Mouse (Mus musculus) adrenal gland, postnatal 36 days (tissue): Measurements from ENCODE around the gene Lmo7. TPM values are rescaled to one million over a fixed set of nuclear protein-coding genes. Genes with fewer than 3 reads are reported as not detected.
A peak's percentile ranks its signal among the peaks of the same experiment; 100 is the strongest.

Source experiments
- DNase-seq, 2 experiments: peaks; one replicate each; pipeline ENCODE4 v3.0.0; 2021; ENCODE audit warnings: mixed read lengths in 1 of 2
- total RNA-seq, 2 experiments: library from RNA; stranded (reverse); gene quantifications; 2 replicates each; pipeline ENCODE4 v1.2.3; 2021

Gene Lmo7
- total RNA-seq, 2 experiments from 2014 or later, result 16.3 to 19.8 TPM

- DNase-seq, result no peak
Measured at GRCm38 (mm10) chr14:101778426-101778825, 48.7 kb downstream of the Lmo7 start.

GRCm38 (mm10) chr14:101780016-101780415 is 50.3 kb downstream of the Lmo7 start:
- peak; percentile 14 to 37 for DNase-seq

- DNase-seq, result peak; percentile 12 to 18
Measured at GRCm38 (mm10) chr14:101781219-101781618, 51.5 kb downstream of the Lmo7 start.

DNA sequence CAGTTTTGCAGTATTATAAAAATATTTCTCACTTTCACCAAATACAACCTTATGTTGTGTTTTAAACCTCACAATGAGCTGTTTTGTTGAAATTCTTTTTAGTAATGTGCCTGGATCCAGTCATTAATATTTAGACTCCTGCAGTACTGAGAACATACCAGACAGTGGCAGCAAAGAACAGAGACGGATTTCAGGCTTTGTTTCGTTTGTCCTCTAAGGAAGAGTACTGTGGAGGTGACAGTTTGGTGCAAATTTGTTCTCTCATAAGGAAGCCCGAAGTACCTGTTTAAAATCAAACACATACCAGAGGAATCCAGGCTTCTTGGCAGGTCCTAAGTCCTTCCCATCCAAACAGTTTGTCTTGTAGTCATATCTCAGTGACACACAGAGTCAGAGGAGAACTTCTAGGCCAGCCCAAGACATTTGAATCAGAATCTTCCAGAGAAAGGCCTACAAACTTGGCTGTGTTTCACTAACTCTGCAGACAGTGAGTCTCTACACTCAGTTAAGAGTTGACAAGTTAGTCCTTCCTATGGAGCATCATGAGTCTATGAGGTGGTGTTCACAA is 52.3 kb downstream of the Lmo7 start:
- peak; percentile 21 to 34 for DNase-seq

GRCm38 (mm10) chr14:101784315-101784945 is 54.7 kb downstream of the Lmo7 start:
- no peak for DNase-seq

DNA sequence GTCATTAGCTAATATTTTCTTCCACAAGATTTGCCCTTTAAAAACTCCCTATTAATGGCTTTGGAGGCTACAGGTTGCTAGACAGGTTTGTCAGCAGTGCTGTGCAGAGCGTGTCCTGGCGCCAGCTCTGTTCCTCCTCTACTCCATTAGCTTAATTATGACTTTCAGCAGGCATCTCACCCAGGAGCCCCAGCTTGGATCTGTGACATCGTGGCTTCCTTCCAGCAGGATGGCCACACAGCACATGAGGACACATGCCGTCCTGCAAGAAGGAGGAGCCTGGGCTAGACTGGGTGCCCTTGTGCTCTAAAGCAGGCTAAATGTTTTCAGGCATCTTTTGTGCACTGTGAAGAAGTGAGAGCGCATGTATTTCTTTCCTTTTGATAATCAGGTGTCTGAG is 58.1 kb downstream of the Lmo7 start:
- DNase-seq, result peak; percentile 4 to 31

DNA sequence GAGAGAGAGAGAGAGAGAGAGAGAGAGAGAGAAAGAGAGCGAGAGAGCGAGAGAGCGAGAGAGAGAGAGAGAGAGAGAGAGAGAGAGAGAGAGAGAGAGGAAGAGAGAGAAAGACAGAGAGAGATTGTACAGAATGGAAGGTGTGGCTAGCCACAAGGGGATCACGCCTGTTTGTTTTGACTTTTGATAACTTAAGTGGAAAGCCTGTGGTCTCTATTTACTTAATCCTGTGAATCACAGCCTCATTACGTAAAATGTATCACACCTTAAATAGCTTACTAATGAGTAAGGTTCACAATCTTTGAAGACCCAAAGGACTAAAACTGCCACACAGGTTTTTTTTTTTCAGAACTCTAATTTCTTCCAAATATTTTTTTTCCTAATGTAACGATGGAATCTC is 58.7 kb downstream of the Lmo7 start:
- no peak for DNase-seq

GRCm38 (mm10) chr14:101794553-101795177 is 64.9 kb downstream of the Lmo7 start:
- no peak for DNase-seq

DNA sequence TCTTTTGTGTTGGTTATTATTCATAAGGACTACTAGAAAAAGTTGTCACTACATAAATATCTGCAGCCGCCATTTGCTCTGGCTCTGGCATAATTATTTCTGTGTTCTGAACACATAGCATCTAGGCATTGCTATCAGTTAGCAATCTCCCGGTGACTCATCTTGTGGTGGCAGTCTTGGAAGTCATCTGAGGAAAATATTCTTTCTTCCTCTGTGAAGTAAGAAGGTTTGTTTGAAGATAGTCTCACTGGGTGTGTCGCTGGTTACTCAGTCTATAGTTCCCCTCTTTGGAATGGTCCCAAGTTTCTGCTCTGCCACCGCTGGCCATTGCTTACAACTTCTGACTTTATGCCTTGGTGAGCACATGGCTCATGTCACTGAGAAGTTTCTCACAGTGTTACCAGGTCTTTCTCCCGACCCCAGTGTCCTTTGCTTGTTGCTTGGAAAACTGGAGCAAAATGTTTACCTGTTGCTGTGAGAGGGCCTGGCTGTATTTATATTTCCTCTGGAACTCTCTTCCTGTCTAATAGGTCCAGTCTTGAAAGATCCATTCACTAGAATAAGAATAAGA is 68.3 kb downstream of the Lmo7 start:
- DNase-seq, result no peak

DNA sequence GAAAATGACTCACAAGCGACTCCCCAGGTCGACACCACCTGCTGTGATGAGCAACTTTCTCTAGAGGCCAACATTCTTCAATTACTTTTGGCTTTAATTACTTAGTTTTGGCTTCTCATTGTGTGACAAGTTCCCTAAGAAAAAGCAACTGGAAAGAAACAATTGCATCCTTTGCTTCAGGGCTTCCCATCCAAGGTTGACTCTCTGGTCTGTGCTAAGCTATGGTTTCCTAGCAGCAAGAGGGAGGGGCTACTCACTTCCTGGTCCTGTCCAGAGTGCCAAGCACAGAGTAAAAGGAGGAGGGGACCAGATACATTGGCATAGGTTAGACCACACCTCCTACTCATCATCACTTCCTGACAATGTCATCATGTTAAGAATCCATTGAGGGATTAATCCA is 69.0 kb downstream of the Lmo7 start:
- DNase-seq, result no peak

- no peak for DNase-seq
Measured at GRCm38 (mm10) chr14:101801674-101802073, 71.9 kb downstream of the Lmo7 start.

DNA sequence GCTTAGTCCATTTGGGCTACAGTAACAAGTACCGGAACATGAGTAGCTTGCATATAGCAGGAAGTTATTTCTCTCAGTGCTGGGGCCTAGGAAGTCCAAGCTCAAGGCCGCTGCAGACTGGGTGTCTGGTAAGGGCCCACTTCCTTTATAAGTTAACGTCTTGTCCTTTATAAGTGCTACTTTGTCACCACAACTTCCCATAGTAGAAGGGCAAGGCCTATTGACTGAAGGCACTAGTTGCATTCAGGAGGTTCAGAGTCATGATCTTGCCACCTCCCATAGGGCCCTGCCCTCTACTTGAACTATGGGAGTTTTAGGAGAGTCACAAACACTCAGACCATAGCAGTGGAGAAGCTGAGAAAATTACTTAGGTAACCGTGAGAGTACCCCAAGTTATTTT is 74.4 kb downstream of the Lmo7 start:
- DNase-seq, result no peak

DNA sequence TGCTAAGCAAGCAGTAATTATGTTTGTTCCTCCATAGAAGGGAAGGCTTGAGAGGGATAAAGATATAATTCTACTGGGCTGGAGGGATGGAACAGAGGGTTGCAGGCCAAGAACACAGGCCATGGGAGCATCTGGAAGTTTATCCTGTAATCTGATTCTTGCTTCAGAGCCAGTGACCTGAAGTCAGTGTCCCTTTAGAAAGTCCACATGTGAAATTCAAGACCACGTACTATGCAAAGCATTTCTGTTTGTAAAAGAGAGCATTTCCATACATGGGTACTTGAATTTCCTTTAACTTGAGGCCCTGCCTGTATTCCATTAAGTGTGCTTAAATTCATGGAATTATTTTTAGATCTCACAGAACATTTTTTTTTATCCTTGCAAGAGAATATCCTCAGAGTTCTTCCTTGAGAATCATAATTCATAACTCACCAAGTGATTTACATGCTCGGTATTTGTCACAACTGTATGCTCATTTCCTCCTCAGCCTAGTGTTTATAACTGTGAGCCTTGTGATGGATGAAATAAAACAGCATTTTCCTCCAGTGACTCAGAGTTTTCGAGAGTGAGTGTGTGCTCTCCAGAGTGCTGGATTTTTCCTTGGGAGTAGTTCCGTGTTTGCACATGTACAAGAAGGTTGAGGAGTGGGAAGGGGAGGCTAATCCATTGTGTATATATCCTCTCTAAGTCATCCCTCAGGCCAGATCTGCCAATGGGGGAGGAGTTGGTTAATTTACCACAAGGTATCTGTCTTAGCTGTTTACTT is 75.0 kb downstream of the Lmo7 start:
- no peak for DNase-seq

DNA sequence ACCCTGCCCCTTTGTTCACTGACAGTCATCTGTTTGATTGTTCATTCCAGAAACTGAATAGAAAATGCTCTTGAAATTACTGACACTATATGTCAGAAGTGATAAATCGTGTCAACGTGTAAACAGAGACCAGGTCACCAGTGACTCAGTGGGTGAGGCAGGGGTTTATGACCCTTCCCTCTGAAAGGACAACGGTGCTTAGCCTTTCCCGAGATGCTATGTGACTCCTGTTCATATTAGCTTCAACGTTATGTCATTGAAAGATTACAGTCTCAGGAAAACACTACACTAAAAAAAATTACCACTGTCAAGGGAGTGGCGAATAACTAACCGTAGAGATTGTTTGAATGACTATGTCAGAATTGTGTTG is 75.6 kb downstream of the Lmo7 start:
- no peak for DNase-seq

DNA sequence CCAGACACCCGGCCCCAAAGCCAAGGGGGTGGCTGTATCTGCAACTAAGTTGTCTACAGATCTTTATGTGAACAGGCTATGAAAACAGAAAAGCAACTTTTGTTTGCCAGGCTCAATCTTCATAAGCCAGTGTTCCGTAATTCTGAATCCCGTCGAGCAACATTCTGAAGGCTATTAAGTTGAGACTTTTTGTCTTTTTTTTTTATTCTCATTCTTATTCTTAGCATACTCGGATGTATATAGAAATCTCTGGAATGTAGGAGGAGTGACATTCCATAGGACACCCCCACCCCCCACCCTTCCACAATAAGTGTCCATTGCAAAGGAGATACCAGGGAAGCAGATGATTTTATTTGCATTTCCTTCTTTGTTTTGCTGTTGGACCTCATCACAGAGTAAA is 76.3 kb downstream of the Lmo7 start:
- DNase-seq, result no peak

GRCm38 (mm10) chr14:101806607-101807006 is 76.8 kb downstream of the Lmo7 start:
- DNase-seq, result no peak

- no peak for DNase-seq
Measured at GRCm38 (mm10) chr14:101816450-101816849, 86.7 kb downstream of the Lmo7 start.

DNA sequence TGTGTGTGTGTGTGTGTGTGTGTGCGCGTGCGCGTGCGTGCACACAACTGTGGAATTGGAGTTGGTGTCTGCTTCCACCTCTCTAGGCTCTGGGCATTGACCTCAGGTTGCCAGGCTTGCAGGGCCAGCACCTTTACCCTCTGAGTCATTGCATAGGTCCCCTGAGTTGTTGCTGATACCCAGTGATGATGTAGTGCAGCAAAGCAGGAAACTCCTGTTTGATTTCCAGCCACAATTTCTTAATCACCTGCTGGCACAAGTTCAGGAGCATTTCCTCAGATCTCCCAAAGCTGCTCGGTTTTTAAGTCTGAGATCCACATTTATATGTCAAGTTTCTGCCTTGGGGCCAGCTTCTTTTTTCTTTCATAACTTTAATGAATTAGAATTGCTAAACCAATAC is 92.6 kb downstream of the Lmo7 start:
- DNase-seq, result peak in 1 of 2 experiments; percentile 12

DNA sequence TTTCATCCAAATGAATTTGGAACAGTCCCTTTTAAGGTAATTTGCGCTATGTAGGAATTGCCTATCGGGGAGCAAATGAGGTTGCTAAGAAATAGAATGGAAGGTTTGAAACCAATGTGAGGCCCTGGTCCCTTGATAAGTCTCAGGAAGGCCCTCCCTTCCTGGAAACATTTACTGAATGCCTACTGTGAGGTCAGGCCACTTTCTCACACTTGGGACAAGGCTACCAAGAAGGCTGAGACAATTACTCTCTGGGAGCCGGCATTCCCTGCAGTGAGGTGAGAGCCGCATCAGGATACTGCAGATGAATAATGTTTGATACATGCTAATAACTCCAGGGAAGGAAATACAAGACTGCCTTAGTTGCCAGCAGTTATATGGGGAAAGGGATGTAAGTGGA is 93.1 kb downstream of the Lmo7 start:
- no peak for DNase-seq

DNA sequence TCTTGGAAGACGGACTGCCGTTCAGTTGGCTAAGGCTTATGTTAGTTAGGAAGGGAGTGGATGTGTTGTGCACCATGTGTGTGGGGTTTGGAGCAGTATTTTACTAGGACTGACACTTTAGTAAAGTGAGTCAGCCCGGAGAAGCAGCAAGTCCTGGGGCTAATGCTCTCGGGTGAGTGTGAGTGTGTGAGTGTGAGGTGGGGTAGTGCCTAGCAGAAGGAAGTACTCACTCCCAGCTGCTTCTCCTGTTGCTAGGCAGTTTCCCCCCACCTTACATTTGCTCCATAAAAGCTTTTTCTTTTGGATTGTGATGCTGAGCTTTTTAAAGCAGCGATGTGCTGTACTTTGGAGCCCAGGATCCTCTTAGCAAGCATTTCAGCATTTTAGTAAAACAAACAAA is 99.9 kb downstream of the Lmo7 start:
- no peak for DNase-seq

DNA sequence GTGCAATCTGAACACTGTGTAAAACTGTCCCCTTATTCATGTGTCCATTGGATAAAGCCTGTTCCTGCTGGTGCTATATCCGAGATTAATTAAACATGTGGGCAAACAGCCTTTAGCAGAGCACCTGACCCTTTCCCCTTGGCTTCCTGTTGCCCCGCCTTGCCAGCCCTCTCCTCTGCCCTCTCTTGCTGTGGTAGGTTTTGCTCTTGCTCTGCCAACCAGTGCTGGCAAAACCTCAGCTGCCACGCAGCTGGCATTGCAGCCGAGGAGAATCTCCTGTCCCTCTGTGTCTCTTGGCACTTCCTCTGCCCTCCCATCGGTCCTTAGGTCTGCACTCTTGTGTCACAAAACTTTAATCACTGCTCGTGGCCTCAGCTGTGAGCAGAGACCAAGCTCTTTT is 100.4 kb downstream of the Lmo7 start:
- DNase-seq, result no peak

DNA sequence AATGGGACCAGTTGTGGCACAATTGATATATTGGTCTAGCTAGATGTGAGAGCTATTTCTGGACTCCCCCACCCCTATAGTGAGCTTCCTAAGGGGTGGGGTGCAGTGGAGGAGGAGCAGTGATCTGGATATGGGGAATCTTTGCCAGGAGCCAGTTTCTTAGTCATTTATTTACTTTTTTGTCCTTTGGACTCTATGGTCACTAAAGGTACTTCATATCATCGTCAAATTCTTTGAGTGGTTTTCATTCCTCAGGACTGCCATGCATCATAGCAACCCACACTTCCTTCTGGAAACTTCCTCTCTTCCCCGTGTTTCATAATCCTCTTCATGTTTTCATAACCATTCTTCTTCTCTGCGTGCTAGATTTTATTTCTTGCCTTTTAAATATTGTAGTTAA is 104.4 kb downstream of the Lmo7 start:
- no peak for DNase-seq

GRCm38 (mm10) chr14:101836401-101836800 is 106.6 kb downstream of the Lmo7 start:
- DNase-seq, result no peak
